Comparison of ENCODE assay signal across 29 mouse cellular contexts in genomic region chr11:100567229-100567628, GRCm38 (mm10). TPM values are rescaled to one million over a fixed set of nuclear protein-coding genes. Genes with fewer than 3 reads are reported as not detected.
"Had no signal": no experiment of that assay in that cellular context is flagged by ENCODE, and none has a peak within 500 bp of the region (broad histone marks: within the 10 kb centered on the region; RNA-seq: fewer than 3 reads in every experiment).

No protein-coding gene starts in this region.

- H3K36me3 ChIP-seq: embryonic facial prominence, embryonic 10.5 days; embryonic facial prominence, embryonic 12.5 days; embryonic facial prominence, embryonic 13.5 days; embryonic facial prominence, embryonic 15.5 days; forebrain, embryonic 10.5 days; forebrain, embryonic 12.5 days; forebrain, embryonic 15.5 days; heart, embryonic 10.5 days had no signal

- H3K27me3 ChIP-seq: forebrain, embryonic 15.5 days had no signal

- H3K9ac ChIP-seq: embryonic facial prominence, embryonic 12.5 days; embryonic facial prominence, embryonic 13.5 days; embryonic facial prominence, embryonic 15.5 days; forebrain, embryonic 12.5 days; forebrain, embryonic 13.5 days; forebrain, embryonic 15.5 days; forebrain, postnatal 0 days had no signal

- H3K4me2 ChIP-seq: embryonic facial prominence, embryonic 12.5 days; embryonic facial prominence, embryonic 13.5 days; embryonic facial prominence, embryonic 15.5 days; forebrain, embryonic 12.5 days; forebrain, embryonic 13.5 days; forebrain, embryonic 15.5 days had no signal

- H3K4me3 ChIP-seq: embryonic facial prominence, embryonic 10.5 days; embryonic facial prominence, embryonic 12.5 days; embryonic facial prominence, embryonic 13.5 days; embryonic facial prominence, embryonic 15.5 days; erythroblast, embryonic 14.5 days; forebrain, embryonic 10.5 days; forebrain, embryonic 12.5 days; forebrain, embryonic 13.5 days; forebrain, embryonic 15.5 days; gastrocnemius, adult 2 months; heart, adult 2 months; heart, embryonic 10.5 days had no signal

- H3K27ac ChIP-seq: embryonic facial prominence, embryonic 10.5 days; embryonic facial prominence, embryonic 12.5 days; embryonic facial prominence, embryonic 13.5 days; embryonic facial prominence, embryonic 15.5 days; forebrain, embryonic 10.5 days; forebrain, embryonic 12.5 days; forebrain, embryonic 13.5 days; forebrain, embryonic 15.5 days; gastrocnemius, adult 2 months; heart, adult 2 months; heart, embryonic 10.5 days had no signal

- DNase-seq: cerebellum, adult 8-10 months; cerebellum, adult 9-10 months; cerebellum, adult 9-11 months; cerebellum, postnatal 10 days; cerebellum, postnatal 14 days; cerebellum, postnatal 25 days; cerebellum, postnatal 36 days; embryo, embryonic 11 days; forebrain, postnatal 0 days; gastrocnemius, adult 2 months; gastrocnemius, postnatal 10 days; gastrocnemius, postnatal 14 days; gastrocnemius, postnatal 25 days; gastrocnemius, postnatal 36 days; heart, adult 11 months; heart, adult 18-20 months; heart, adult 2 months had no signal

- H3K9me3 ChIP-seq: embryonic facial prominence, embryonic 10.5 days; embryonic facial prominence, embryonic 12.5 days; embryonic facial prominence, embryonic 13.5 days; embryonic facial prominence, embryonic 15.5 days; forebrain, embryonic 10.5 days; forebrain, embryonic 12.5 days; forebrain, embryonic 13.5 days; forebrain, embryonic 15.5 days; heart, embryonic 10.5 days had no signal

- ATAC-seq: forebrain, embryonic 13.5 days; forebrain, embryonic 14.5 days; forebrain, embryonic 15.5 days; forebrain, embryonic 16.5 days; forebrain, postnatal 0 days had no signal

RNA-seq across cellular contexts. Expression of gene Ttc25, which starts 21.8 kb away (rescaled TPM):
- polyA plus RNA-seq: erythroblast, embryonic 14.5 days had no signal
